Mouse (Mus musculus): ENCODE results near the gene Pitpnm2.
"Not testable (repeated sequence)": the region's sequence is repeated elsewhere in the genome, so short reads cannot be mapped to it uniquely, and the experiment has no call there.

DNA sequence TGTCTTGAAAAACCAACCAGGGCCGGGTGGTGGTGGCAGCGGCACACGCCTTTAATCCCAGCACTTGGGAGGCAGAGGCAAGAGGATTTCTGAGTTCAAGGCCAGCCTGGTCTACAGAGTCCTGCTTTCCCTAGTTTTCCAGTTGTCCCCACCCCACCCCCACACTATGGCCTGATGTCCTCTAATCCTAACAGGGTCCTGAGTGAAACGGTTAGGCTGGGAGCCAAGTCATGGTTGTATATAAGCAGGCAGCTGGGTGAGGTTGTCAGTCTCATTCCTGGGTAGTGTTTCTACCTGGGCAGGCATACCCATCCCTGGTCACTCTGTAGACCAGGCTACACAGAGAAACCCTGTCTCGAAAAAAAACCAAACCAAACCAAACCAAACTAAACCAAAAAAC lies 32.5 kb downstream of the Pitpnm2 start:
- not testable (repeated sequence) for TF ChIP-seq CTCF (conservative IDR thresholded peaks at IDR 0.05; ENCODE audit: low read length); POU5F1 (IDR thresholded peaks at IDR 0.05; ENCODE audit: borderline replicate concordance, low read length); NANOG (IDR thresholded peaks at IDR 0.05; ENCODE audit: borderline replicate concordance, low read length)
